In genomic region chr9:101037396-101037795, GRCm38 (mm10) we compare ENCODE assay signal across 10 mouse cellular contexts. TPM values are rescaled to one million over a fixed set of nuclear protein-coding genes. Genes with fewer than 3 reads are reported as not detected.
A peak's percentile ranks its signal among the peaks of the same experiment; 100 is the strongest.
DNase-seq lines count a peak whose midpoint lies in the region; ATAC-seq and TF ChIP-seq lines count a peak whose summit lies in the region.
"Had no signal": no experiment of that assay in that cellular context is flagged by ENCODE, and none has a peak within 500 bp of the region (broad histone marks: within the 10 kb centered on the region; RNA-seq: fewer than 3 reads in every experiment).

No protein-coding gene starts in this region.

- no peaks in the 10 kb centered on the region for H3K27me3 ChIP-seq in heart, adult 2 months (ENCODE audit: control insufficient read depth, insufficient read depth, low read length)
- no peaks in the 10 kb centered on the region for H3K27me3 ChIP-seq in heart, embryonic 10.5 days (ENCODE audit: insufficient read depth, poor library complexity, severe bottlenecking)
- H3K27me3 ChIP-seq in kidney, adult 2 months (replicated peaks; ENCODE audit: control insufficient read depth, insufficient read depth, low read length) = no peaks in the 10 kb centered on the region
- no peaks in the 10 kb centered on the region for H3K27me3 ChIP-seq in liver, embryonic 14.5 days (ENCODE audit: control insufficient read depth, insufficient read depth, low read length)
- no peaks in the 10 kb centered on the region for H3K27me3 ChIP-seq in stomach, embryonic 14.5 days (ENCODE audit: control insufficient read depth, insufficient read depth, low read length)
- H3K27me3 ChIP-seq in forebrain, embryonic 12.5 days = no peaks in the 10 kb centered on the region
- H3K27me3 ChIP-seq in midbrain, postnatal 0 days (ENCODE audit: insufficient read depth, low read length) = no peaks in the 10 kb centered on the region

- peak overlapping the region; percentile 33 for H3K4me2 ChIP-seq in liver, embryonic 14.5 days (ENCODE audit: low read depth)
- no peak overlapping the region for H3K4me2 ChIP-seq in stomach, embryonic 14.5 days (replicated peaks; ENCODE audit: low read depth, low read length)
- H3K4me2 ChIP-seq in forebrain, embryonic 12.5 days = no peak overlapping the region
- no peak overlapping the region for H3K4me2 ChIP-seq in midbrain, postnatal 0 days (ENCODE audit: low read depth, low read length, poor library complexity, severe bottlenecking)

- WGBS in heart, adult 2 months = 21% methylated on average over 7 of the region's 7 CpGs
- WGBS in heart, embryonic 10.5 days = 40% methylated on average over 7 of the region's 7 CpGs
- WGBS in kidney, adult 2 months = 12% methylated on average over 7 of the region's 7 CpGs
- 8% methylated on average over 7 of the region's 7 CpGs for WGBS in liver, embryonic 14.5 days (ENCODE audit: insufficient replicate concordance)
- 36% methylated on average over 7 of the region's 7 CpGs for WGBS in stomach, embryonic 14.5 days
- WGBS in forebrain, embryonic 12.5 days = 60% methylated on average over 7 of the region's 7 CpGs
- WGBS in midbrain, postnatal 0 days = 51% methylated on average over 7 of the region's 7 CpGs

- ATAC-seq in liver, embryonic 14.5 days (ENCODE audit: insufficient read depth) = no peak
- no peak for ATAC-seq in stomach, embryonic 14.5 days (ENCODE audit: insufficient number of reproducible peaks, insufficient read depth, low FRiP score, low read depth)
- ATAC-seq in forebrain, embryonic 12.5 days (ENCODE audit: low FRiP score) = no peak
- ATAC-seq in midbrain, postnatal 0 days (ENCODE audit: low FRiP score) = no peak
- ATAC-seq in frontal cortex, adult (ENCODE audit: low TSS enrichment) = no peak
- ATAC-seq: CD4-positive, CD25-positive, alpha-beta regulatory T cell, adult 4 months had no signal

- H3K27ac ChIP-seq in heart, adult 2 months = peak overlapping the region; percentile 45
- H3K27ac ChIP-seq in heart, embryonic 10.5 days = no peak overlapping the region
- H3K27ac ChIP-seq in kidney, adult 2 months (ENCODE audit: insufficient read depth, low read depth, low read length) = peak overlapping the region; percentile 95
- no peak overlapping the region for H3K27ac ChIP-seq in liver, embryonic 14.5 days
- H3K27ac ChIP-seq in stomach, embryonic 14.5 days (ENCODE audit: low read length) = peak overlapping the region; percentile 24; the same call in 1 of the 2 replicates
- H3K27ac ChIP-seq in forebrain, embryonic 12.5 days = no peak overlapping the region
- H3K27ac ChIP-seq in midbrain, postnatal 0 days (ENCODE audit: low read depth, low read length) = no peak overlapping the region

- peak in 1 of 2 experiments; percentile 27 for DNase-seq in heart, adult 2 months
- DNase-seq in heart, embryonic 10.5 days (ENCODE audit: low spot score) = no peak
- DNase-seq in kidney, adult 2 months = peak; percentile 75
- no peak for DNase-seq in liver, embryonic 14.5 days (ENCODE audit: low read depth in 3 of 3, low spot score in 3 of 3)
- no peak for DNase-seq in midbrain, postnatal 0 days (ENCODE audit: low spot score)
- DNase-seq: midbrain, embryonic 14.5 days had no signal

- no peak for TF ChIP-seq POLR2A in heart, adult 2 months (IDR thresholded peaks at IDR 0.05; ENCODE audit: insufficient read depth, low read depth, low read length)
- no peak for TF ChIP-seq POLR2A in kidney, adult 2 months (IDR thresholded peaks at IDR 0.05; ENCODE audit: low read depth, low read length)

- no peak overlapping the region for H3K4me3 ChIP-seq in heart, adult 2 months
- H3K4me3 ChIP-seq in heart, embryonic 10.5 days = no peak overlapping the region
- H3K4me3 ChIP-seq in kidney, adult 2 months (ENCODE audit: insufficient read depth, low read depth, low read length) = no peak overlapping the region
- no peak overlapping the region for H3K4me3 ChIP-seq in liver, embryonic 14.5 days (ENCODE audit: insufficient read depth in 1 of 2, low read depth in 2 of 2, low read length in 2 of 2)
- no peak overlapping the region for H3K4me3 ChIP-seq in stomach, embryonic 14.5 days (ENCODE audit: low read depth, low read length)
- no peak overlapping the region for H3K4me3 ChIP-seq in forebrain, embryonic 12.5 days (replicated peaks)
- H3K4me3 ChIP-seq in midbrain, postnatal 0 days (ENCODE audit: low read depth, low read length) = no peak overlapping the region

- no peaks in the 10 kb centered on the region for H3K79me2 ChIP-seq in heart, adult 2 months (replicated peaks; ENCODE audit: control insufficient read depth, insufficient read depth, low read length)

- no peak overlapping the region; the same call in 1 of the 2 replicates for H3K9ac ChIP-seq in heart, adult 2 months (ENCODE audit: low read depth, low read length)
- no peak overlapping the region for H3K9ac ChIP-seq in liver, embryonic 14.5 days (replicated peaks)
- H3K9ac ChIP-seq in stomach, embryonic 14.5 days (replicated peaks; ENCODE audit: low read depth, low read length) = no peak overlapping the region
- no peak overlapping the region for H3K9ac ChIP-seq in forebrain, embryonic 12.5 days
- H3K9ac ChIP-seq in midbrain, postnatal 0 days (replicated peaks; ENCODE audit: low read length, poor library complexity, severe bottlenecking) = no peak overlapping the region

- no peak for TF ChIP-seq CTCF in heart, adult 2 months (IDR thresholded peaks at IDR 0.05)
- TF ChIP-seq CTCF in kidney, adult 2 months (conservative IDR thresholded peaks at IDR 0.05; ENCODE audit: insufficient read depth, insufficient read length, low read depth, low read length) = no peak
- no peak for TF ChIP-seq CTCF in liver, embryonic 14.5 days (IDR thresholded peaks at IDR 0.05; ENCODE audit: low read depth)
- no peak for TF ChIP-seq CTCF in midbrain, postnatal 0 days (IDR thresholded peaks at IDR 0.05)

- intact Hi-C loops in heart, adult 2 months (cut with DNase I) = no loop called here

- H3K9me3 ChIP-seq in heart, embryonic 10.5 days = no peaks in the 10 kb centered on the region
- no peaks in the 10 kb centered on the region for H3K9me3 ChIP-seq in liver, embryonic 14.5 days (ENCODE audit: control insufficient read depth, low read length)
- no peaks in the 10 kb centered on the region for H3K9me3 ChIP-seq in stomach, embryonic 14.5 days (ENCODE audit: control insufficient read depth, low read depth, low read length)
- no peaks in the 10 kb centered on the region for H3K9me3 ChIP-seq in forebrain, embryonic 12.5 days
- no peaks in the 10 kb centered on the region for H3K9me3 ChIP-seq in midbrain, postnatal 0 days (ENCODE audit: low read length)

- H3K36me3 ChIP-seq in heart, adult 2 months (ENCODE audit: control insufficient read depth, insufficient read depth, low read length) = no peaks in the 10 kb centered on the region
- H3K36me3 ChIP-seq in heart, embryonic 10.5 days = no peaks in the 10 kb centered on the region
- H3K36me3 ChIP-seq in kidney, adult 2 months (ENCODE audit: control insufficient read depth, insufficient read depth, low read length) = no peaks in the 10 kb centered on the region
- H3K36me3 ChIP-seq in liver, embryonic 14.5 days (replicated peaks; ENCODE audit: control insufficient read depth, insufficient read depth, low read depth) = no peaks in the 10 kb centered on the region
- H3K36me3 ChIP-seq in stomach, embryonic 14.5 days (ENCODE audit: control insufficient read depth, insufficient read depth, low read length) = no peaks in the 10 kb centered on the region
- no peaks in the 10 kb centered on the region for H3K36me3 ChIP-seq in forebrain, embryonic 12.5 days (replicated peaks)
- no peaks in the 10 kb centered on the region for H3K36me3 ChIP-seq in midbrain, postnatal 0 days (ENCODE audit: insufficient read depth, low read length)

- TF ChIP-seq EP300 in heart, adult 2 months (IDR thresholded peaks at IDR 0.05; ENCODE audit: insufficient read depth, low read depth, low read length) = no peak
- no peak for TF ChIP-seq EP300 in liver, embryonic 14.5 days (IDR thresholded peaks at IDR 0.05; ENCODE audit: low read depth)

- 0 out of 2 replicates have a peak, but pooled peaks cover 1% of the 10 kb centered on the region for H3K4me1 ChIP-seq in heart, adult 2 months (ENCODE audit: control insufficient read depth, insufficient read depth, low read length)
- peaks cover 12% of the 10 kb centered on the region; the same call in 1 of the 2 replicates for H3K4me1 ChIP-seq in heart, embryonic 10.5 days
- peaks cover 18% of the 10 kb centered on the region; the same call in 1 of the 2 replicates for H3K4me1 ChIP-seq in kidney, adult 2 months (ENCODE audit: control insufficient read depth, insufficient read depth, low read length)
- peaks cover 11 to 19% of the 10 kb centered on the region in 2 experiments for H3K4me1 ChIP-seq in liver, embryonic 14.5 days (replicated peaks; ENCODE audit: control insufficient read depth in 2 of 2, insufficient read depth in 2 of 2, low read length in 1 of 2)
- peaks cover 12% of the 10 kb centered on the region; the same call in 1 of the 2 replicates for H3K4me1 ChIP-seq in stomach, embryonic 14.5 days (ENCODE audit: control insufficient read depth, insufficient read depth, low read length)
- H3K4me1 ChIP-seq in forebrain, embryonic 12.5 days = peaks cover 12% of the 10 kb centered on the region
- H3K4me1 ChIP-seq in midbrain, postnatal 0 days (ENCODE audit: insufficient read depth, low read length) = peaks cover 2% of the 10 kb centered on the region; the same call in 1 of the 2 replicates

RNA-seq across cellular contexts. Expression of gene Pccb, which starts 2.7 kb away (rescaled TPM):
- total RNA-seq in heart, adult 2 months (2021) = 100 to 1,000 TPM in 1 of 2 experiments, 10 to 100 TPM in 1; 87.3 to 109 TPM
- 117 and 163 TPM in 2 replicates for polyA plus RNA-seq in heart, adult 2 months (2012; rRNA removed)
- 15.7 and 19.0 TPM in 2 replicates for polyA plus RNA-seq in heart, embryonic 10.5 days (2016; fragmentation: Nextera tagmentation; extraction: Ambion mirVana)
- polyA plus RNA-seq in kidney, adult 2 months (2012; rRNA removed) = 341 and 354 TPM in 2 replicates
- 12.8 and 15.7 TPM in 2 replicates for polyA plus RNA-seq in liver, embryonic 14.5 days (2012; rRNA removed)
- 6.4 and 7.8 TPM in 2 replicates for polyA plus RNA-seq in liver, embryonic 14.5 days (2014; fragmentation: Nextera tagmentation; extraction: Ambion mirVana)
- 27.1 and 28.2 TPM in 2 replicates for polyA plus RNA-seq in stomach, embryonic 14.5 days (2014; fragmentation: Nextera tagmentation; extraction: Ambion mirVana)
- polyA plus RNA-seq in forebrain, embryonic 12.5 days (2016; fragmentation: Nextera tagmentation; extraction: Ambion mirVana) = 16.6 and 17.0 TPM in 2 replicates
- total RNA-seq in midbrain, postnatal 0 days (2014; rRNA removed) = 50.7 and 58.1 TPM in 2 replicates
- polyA plus RNA-seq in midbrain, postnatal 0 days (2015; fragmentation: Nextera tagmentation; extraction: Ambion mirVana) = 32.5 and 33.5 TPM in 2 replicates

RNA-seq across cellular contexts. Expression of gene Msl2, which starts 36.5 kb away (rescaled TPM):
- total RNA-seq in heart, adult 2 months (2021) = 10 to 100 TPM; 33.5 to 35.9 TPM
- polyA plus RNA-seq in heart, adult 2 months (2012; rRNA removed) = 10.8 and 16.4 TPM in 2 replicates
- polyA plus RNA-seq in heart, embryonic 10.5 days (2016; fragmentation: Nextera tagmentation; extraction: Ambion mirVana) = 3.2 and 3.7 TPM in 2 replicates
- 17.7 and 18.6 TPM in 2 replicates for polyA plus RNA-seq in kidney, adult 2 months (2012; rRNA removed)
- 8.2 and 9.4 TPM in 2 replicates for polyA plus RNA-seq in liver, embryonic 14.5 days (2012; rRNA removed)
- 2.3 and 2.5 TPM in 2 replicates for polyA plus RNA-seq in liver, embryonic 14.5 days (2014; fragmentation: Nextera tagmentation; extraction: Ambion mirVana)
- polyA plus RNA-seq in stomach, embryonic 14.5 days (2014; fragmentation: Nextera tagmentation; extraction: Ambion mirVana) = 7.8 and 9.9 TPM in 2 replicates
- polyA plus RNA-seq in forebrain, embryonic 12.5 days (2016; fragmentation: Nextera tagmentation; extraction: Ambion mirVana) = 7.6 and 8.0 TPM in 2 replicates
- total RNA-seq in midbrain, postnatal 0 days (2014; rRNA removed) = 38.5 and 42.0 TPM in 2 replicates
- polyA plus RNA-seq in midbrain, postnatal 0 days (2015; fragmentation: Nextera tagmentation; extraction: Ambion mirVana) = 3.3 and 4.1 TPM in 2 replicates

Comparison
In these comparisons a context has a peak if more than half of its experiments do, and no peak if none do; other contexts are left out.
1. H3K27ac ChIP-seq: peak in heart, adult 2 months (single experiment), kidney, adult 2 months (single experiment) and stomach, embryonic 14.5 days (single experiment); none in heart, embryonic 10.5 days (single experiment), liver, embryonic 14.5 days (single experiment), forebrain, embryonic 12.5 days (single experiment) and midbrain, postnatal 0 days (single experiment).